Mouse (Mus musculus): ENCODE results near the gene Mettl7b. TPM values are rescaled to one million over a fixed set of nuclear protein-coding genes. Genes with fewer than 3 reads are reported as not detected.
A peak's percentile ranks its signal among the peaks of the same experiment; 100 is the strongest.

The Mettl7b gene
- polyA plus RNA-seq, 1 experiment from 2014 or later = not detected

DNA sequence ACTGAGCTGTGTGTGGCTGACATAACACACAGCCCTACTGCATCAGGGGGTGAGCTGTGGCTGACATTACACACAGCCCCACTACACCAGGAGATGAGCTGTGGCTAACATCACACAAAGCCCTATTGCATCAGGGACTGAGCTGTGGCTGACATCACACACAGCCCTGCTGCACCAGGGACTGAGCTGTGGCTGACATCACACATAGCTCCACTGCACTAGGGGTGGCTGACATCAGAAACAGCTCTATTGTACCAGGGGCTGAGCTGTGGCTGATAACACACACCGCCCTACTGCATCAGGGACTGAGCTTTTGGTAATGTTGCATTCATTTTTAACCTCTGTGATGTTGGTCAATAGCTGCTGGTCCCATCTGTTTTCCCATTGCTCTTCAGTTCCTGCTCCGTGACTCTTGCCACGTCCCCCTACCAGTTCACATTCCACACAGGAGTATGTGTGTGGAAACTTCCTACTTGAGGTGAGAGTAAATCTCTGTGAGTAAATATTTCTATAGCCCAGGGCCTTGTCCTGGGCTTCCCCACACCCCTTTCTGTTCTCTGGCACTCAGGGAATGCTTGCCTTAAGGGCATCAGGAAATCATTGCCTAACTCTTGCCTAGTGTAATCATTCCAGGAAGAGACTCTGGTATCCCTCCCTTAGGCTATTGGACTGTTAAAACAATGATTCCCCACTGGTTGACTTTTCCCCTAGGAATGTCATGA lies 20.0 kb upstream of the Mettl7b start:
- WGBS = 86% methylated on average over 3 of the region's 3 CpGs

DNA sequence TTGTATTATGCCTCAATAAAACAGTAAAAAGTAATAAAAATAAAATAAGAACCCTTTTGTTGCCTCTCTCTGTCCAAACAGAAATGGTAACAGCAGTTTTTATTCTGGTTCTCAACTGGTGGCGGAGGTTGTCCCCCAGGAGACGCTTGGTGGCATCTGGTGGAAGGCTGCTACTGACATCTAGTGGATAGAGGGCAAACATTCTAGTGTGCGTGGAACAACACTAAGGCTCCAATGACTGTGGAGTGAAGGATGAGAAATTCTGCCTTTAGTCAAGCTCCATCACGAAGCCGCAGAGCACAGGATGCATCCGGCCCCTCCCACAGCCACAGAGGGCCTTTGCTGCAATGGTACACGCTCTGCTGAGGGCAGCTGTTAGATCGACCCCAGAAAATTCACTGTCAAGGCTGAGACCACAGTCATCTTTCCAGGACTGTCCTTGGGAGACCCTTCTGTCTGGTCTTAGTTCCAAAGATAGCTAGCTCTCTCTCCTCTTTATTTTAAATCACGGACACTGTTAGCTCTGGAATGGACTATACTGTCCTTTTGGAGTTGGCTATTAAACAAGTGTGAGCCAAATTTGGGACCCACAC lies 16.8 kb upstream of the Mettl7b start:
- peak; percentile 87 for ATAC-seq
- Histone ChIP-seq H3K4me2 (ENCODE audit: low read length) (no peak overlapping the region), H3K9me3 (ENCODE audit: control insufficient read depth, low read length) (no peaks in the 10 kb centered on the region), H3K27ac (ENCODE audit: low read length) (no peak overlapping the region), H3K36me3 (ENCODE audit: control insufficient read depth, insufficient read depth) (no peaks in the 10 kb centered on the region), H3K4me3 (replicated peaks; ENCODE audit: low read length) (no peak overlapping the region), H3K9ac (replicated peaks; ENCODE audit: low read depth, low read length) (0 out of 2 replicates have a peak overlapping the region, but pooled peaks have one; percentile 22), H3K4me1 (replicated peaks; ENCODE audit: control insufficient read depth, insufficient read depth, low read length) (no peaks in the 10 kb centered on the region), H3K27me3 (replicated peaks; ENCODE audit: control insufficient read depth, insufficient read depth, low read length) (no peaks in the 10 kb centered on the region)
- 30% methylated on average over 9 of the region's 9 CpGs for WGBS

More for the DNA sequence above, 20.0 kb upstream of the Mettl7b start:
- no peaks in the 10 kb centered on the region for H3K4me1 ChIP-seq (replicated peaks; ENCODE audit: control insufficient read depth, insufficient read depth, low read length)
- H3K9ac ChIP-seq (replicated peaks; ENCODE audit: low read depth, low read length) = no peak overlapping the region
- no peaks in the 10 kb centered on the region for H3K27me3 ChIP-seq (replicated peaks; ENCODE audit: control insufficient read depth, insufficient read depth, low read length)
- no peak overlapping the region for H3K4me3 ChIP-seq (replicated peaks; ENCODE audit: low read length)
- no peak overlapping the region for H3K27ac ChIP-seq (ENCODE audit: low read length)
- H3K9me3 ChIP-seq (ENCODE audit: control insufficient read depth, low read length) = no peaks in the 10 kb centered on the region
- no peaks in the 10 kb centered on the region for H3K36me3 ChIP-seq (ENCODE audit: control insufficient read depth, insufficient read depth)
- ATAC-seq = no peak
- no peak overlapping the region for H3K4me2 ChIP-seq (ENCODE audit: low read length)

DNA sequence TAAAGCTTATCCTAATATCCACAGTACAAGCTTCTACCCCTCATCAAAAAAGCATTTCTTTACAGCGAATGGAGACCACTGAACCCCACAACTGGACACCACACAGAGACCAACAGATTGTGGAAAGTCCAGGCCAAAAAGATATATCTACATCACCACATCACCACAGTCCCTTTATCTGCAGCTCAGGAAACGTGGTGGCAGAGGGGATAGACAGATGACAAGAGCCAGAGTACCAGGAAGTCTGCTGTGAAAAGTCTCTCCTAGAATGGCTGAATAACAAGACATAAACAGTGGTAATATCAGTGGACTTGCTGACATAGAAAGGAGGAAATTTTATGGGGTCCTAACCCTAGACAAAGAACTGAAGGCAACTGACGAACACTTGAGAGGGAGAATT lies 15.6 kb upstream of the Mettl7b start:
- ATAC-seq = no peak
- no peaks in the 10 kb centered on the region for H3K4me1 ChIP-seq (replicated peaks; ENCODE audit: control insufficient read depth, insufficient read depth, low read length)
- H3K27ac ChIP-seq (ENCODE audit: low read length) = no peak overlapping the region
- no peak overlapping the region for H3K4me2 ChIP-seq (ENCODE audit: low read length)
- no peaks in the 10 kb centered on the region for H3K27me3 ChIP-seq (replicated peaks; ENCODE audit: control insufficient read depth, insufficient read depth, low read length)
- no peak overlapping the region for H3K4me3 ChIP-seq (replicated peaks; ENCODE audit: low read length)
- WGBS = 66% methylated on average over 3 of the region's 3 CpGs
- H3K36me3 ChIP-seq (ENCODE audit: control insufficient read depth, insufficient read depth) = no peaks in the 10 kb centered on the region
- no peak overlapping the region for H3K9ac ChIP-seq (replicated peaks; ENCODE audit: low read depth, low read length)
- H3K9me3 ChIP-seq (ENCODE audit: control insufficient read depth, low read length) = no peaks in the 10 kb centered on the region

DNA sequence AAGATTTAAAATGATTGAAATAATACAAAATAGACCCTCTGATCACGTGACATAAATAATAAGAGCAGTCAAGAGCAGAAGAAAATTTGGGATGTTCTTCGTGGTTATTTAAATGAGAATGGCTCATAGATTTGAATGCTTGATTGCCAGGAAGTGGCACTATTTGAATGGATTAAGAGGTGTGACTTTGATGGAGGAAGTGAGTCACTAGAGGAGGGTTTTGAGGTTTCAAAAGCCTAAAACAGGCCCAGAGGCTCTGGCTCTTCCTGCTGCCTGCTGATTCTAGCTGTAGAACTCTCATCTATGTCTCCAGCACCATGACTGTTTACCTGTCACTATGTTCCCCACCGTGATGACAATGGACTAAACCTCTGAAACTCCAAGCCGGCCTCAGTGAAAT lies 12.1 kb upstream of the Mettl7b start:
- no peaks in the 10 kb centered on the region for H3K36me3 ChIP-seq (ENCODE audit: control insufficient read depth, insufficient read depth)
- no peak for ATAC-seq
- H3K27me3 ChIP-seq (replicated peaks; ENCODE audit: control insufficient read depth, insufficient read depth, low read length) = no peaks in the 10 kb centered on the region
- H3K9me3 ChIP-seq (ENCODE audit: control insufficient read depth, low read length) = no peaks in the 10 kb centered on the region
- H3K4me3 ChIP-seq (replicated peaks; ENCODE audit: low read length) = no peak overlapping the region
- no peak overlapping the region for H3K9ac ChIP-seq (replicated peaks; ENCODE audit: low read depth, low read length)
- no peak overlapping the region for H3K27ac ChIP-seq (ENCODE audit: low read length)
- 72% methylated on average over 4 of the region's 4 CpGs for WGBS
- no peak overlapping the region for H3K4me2 ChIP-seq (ENCODE audit: low read length)
- H3K4me1 ChIP-seq (replicated peaks; ENCODE audit: control insufficient read depth, insufficient read depth, low read length) = no peaks in the 10 kb centered on the region

DNA sequence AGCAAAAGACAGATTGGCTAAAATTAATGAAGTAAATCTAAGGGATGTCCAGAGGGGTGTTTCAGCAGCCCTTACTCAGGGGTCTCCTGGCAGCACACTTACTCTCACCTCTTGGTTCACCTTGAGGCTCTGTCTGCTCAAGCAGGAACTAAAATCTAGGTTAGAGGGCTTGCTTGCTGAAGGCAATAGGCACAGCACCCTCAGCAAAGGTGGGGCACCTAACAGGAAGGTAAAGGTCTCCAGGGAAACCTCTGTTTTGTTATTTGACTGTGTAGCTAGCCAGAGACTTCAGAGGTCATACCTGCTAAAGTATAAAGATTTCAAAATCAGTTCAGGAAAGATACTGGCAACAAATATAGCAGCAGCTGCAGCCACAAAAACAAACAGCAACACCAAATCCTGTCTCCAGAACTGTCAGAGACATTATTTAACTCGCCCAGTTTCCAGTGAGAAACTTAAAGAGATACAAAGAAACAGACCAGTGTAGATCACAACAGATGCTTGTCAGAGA lies 10.0 kb upstream of the Mettl7b start:
- Histone ChIP-seq H3K4me2 (ENCODE audit: low read length) (no peak overlapping the region), H3K4me3 (replicated peaks; ENCODE audit: low read length) (no peak overlapping the region), H3K9me3 (ENCODE audit: control insufficient read depth, low read length) (no peaks in the 10 kb centered on the region), H3K36me3 (ENCODE audit: control insufficient read depth, insufficient read depth) (no peaks in the 10 kb centered on the region), H3K4me1 (replicated peaks; ENCODE audit: control insufficient read depth, insufficient read depth, low read length) (no peaks in the 10 kb centered on the region), H3K9ac (replicated peaks; ENCODE audit: low read depth, low read length) (no peak overlapping the region), H3K27me3 (replicated peaks; ENCODE audit: control insufficient read depth, insufficient read depth, low read length) (no peaks in the 10 kb centered on the region), H3K27ac (ENCODE audit: low read length) (no peak overlapping the region)
- ATAC-seq = no peak
- 38% methylated on average over 1 of the region's 1 CpGs for WGBS

DNA sequence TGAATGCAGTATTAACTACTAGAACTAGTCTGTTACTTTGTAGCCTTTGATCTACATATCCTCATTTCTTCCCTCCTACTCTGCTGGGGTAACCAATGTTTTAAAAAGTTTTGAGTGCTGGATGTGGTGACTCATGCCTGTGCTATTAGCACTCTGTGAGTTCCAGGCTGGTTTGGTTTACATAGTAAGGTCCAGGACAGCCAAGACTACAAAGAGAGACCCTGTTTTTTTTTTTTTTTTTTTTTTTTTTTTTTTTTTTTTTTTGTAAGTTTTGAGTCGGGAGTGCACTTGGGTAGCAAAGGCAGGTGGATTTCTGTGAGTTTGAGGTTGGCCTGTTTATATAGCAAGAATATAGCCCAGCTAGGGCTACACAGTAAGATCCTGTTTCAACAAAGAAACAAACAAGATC lies 7.6 kb upstream of the Mettl7b start:
- Histone ChIP-seq H3K9ac (replicated peaks; ENCODE audit: low read depth, low read length) (no peak overlapping the region), H3K36me3 (ENCODE audit: control insufficient read depth, insufficient read depth) (no peaks in the 10 kb centered on the region), H3K4me3 (replicated peaks; ENCODE audit: low read length) (no peak overlapping the region), H3K27ac (ENCODE audit: low read length) (no peak overlapping the region), H3K4me2 (ENCODE audit: low read length) (no peak overlapping the region), H3K27me3 (replicated peaks; ENCODE audit: control insufficient read depth, insufficient read depth, low read length) (no peaks in the 10 kb centered on the region), H3K4me1 (replicated peaks; ENCODE audit: control insufficient read depth, insufficient read depth, low read length) (no peaks in the 10 kb centered on the region), H3K9me3 (ENCODE audit: control insufficient read depth, low read length) (no peaks in the 10 kb centered on the region)
- WGBS = 72% methylated on average over 1 of the region's 1 CpGs
- ATAC-seq = no peak

DNA sequence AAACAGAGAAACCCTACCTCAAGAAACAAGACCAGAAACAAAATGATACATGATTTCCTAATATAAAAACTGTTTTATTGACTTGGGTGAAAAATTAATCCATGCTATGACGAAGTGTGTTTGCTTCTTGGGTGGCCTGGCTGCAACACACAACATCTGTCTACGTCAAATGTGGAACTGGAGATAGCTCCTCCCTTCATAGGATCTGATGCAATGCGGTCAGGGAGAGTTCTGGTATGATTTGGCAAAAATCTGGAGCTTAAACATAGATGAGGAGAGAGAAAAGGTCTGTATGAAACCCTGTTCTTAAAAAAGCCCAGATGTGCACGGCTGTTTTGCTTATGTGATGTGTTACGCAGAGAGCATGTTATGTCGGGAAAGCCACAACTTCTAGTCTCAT lies 5.1 kb upstream of the Mettl7b start:
- Histone ChIP-seq H3K27ac (ENCODE audit: low read length) (no peak overlapping the region), H3K27me3 (replicated peaks; ENCODE audit: control insufficient read depth, insufficient read depth, low read length) (no peaks in the 10 kb centered on the region), H3K4me3 (replicated peaks; ENCODE audit: low read length) (no peak overlapping the region), H3K4me1 (replicated peaks; ENCODE audit: control insufficient read depth, insufficient read depth, low read length) (no peaks in the 10 kb centered on the region), H3K9me3 (ENCODE audit: control insufficient read depth, low read length) (no peaks in the 10 kb centered on the region), H3K9ac (replicated peaks; ENCODE audit: low read depth, low read length) (no peak overlapping the region), H3K4me2 (ENCODE audit: low read length) (no peak overlapping the region), H3K36me3 (ENCODE audit: control insufficient read depth, insufficient read depth) (no peaks in the 10 kb centered on the region)
- no peak for ATAC-seq
- WGBS = 92% methylated on average over 6 of the region's 6 CpGs

DNA sequence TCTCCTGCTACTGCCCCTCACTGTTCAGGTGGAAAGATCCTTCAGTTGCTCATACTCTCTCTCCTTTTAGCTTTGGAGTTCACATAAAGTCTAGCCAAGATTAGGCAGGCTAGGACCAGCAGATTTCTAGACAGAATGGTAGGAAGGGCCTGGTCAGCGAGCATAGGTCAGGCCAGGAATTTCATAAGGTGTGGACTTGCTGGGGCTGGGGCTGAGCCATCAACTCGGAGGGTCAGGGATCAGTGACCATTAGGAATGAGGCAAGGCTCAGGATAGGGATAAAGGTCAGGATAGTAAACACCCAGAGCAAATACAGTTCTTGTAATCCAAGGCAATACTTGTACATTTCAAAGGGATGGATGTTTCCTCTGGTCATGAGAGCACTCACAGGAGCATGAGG lies 4.2 kb upstream of the Mettl7b start:
- no peak for ATAC-seq
- no peak overlapping the region for H3K4me2 ChIP-seq (ENCODE audit: low read length)
- no peaks in the 10 kb centered on the region for H3K9me3 ChIP-seq (ENCODE audit: control insufficient read depth, low read length)
- H3K9ac ChIP-seq (replicated peaks; ENCODE audit: low read depth, low read length) = no peak overlapping the region
- 82% methylated on average over 2 of the region's 2 CpGs for WGBS
- H3K4me3 ChIP-seq (replicated peaks; ENCODE audit: low read length) = no peak overlapping the region
- no peaks in the 10 kb centered on the region for H3K4me1 ChIP-seq (replicated peaks; ENCODE audit: control insufficient read depth, insufficient read depth, low read length)
- no peaks in the 10 kb centered on the region for H3K27me3 ChIP-seq (replicated peaks; ENCODE audit: control insufficient read depth, insufficient read depth, low read length)
- H3K36me3 ChIP-seq (ENCODE audit: control insufficient read depth, insufficient read depth) = no peaks in the 10 kb centered on the region
- H3K27ac ChIP-seq (ENCODE audit: low read length) = no peak overlapping the region

DNA sequence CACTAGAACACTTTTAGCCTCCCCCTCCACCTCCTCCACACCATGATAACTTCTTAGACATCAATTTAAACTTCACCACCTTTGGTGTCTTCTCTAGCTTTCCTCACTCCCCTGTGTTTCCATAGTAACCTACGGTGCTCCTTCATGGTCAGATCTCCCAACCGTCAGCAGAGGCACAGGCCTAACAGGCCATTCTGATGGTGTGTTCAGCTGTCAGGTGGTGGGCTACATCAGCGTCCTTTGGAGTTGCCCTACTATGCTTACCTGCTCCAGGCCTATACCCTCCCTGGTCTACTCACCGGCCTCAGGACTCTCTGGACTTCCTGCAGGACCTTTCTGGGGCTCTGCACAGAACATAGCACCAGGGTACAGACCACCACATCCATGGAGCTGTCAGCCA lies 646 bp downstream of the Mettl7b start:
- Histone ChIP-seq H3K27me3 (replicated peaks; ENCODE audit: control insufficient read depth, insufficient read depth, low read length) (no peaks in the 10 kb centered on the region), H3K4me3 (replicated peaks; ENCODE audit: low read length) (no peak overlapping the region), H3K9ac (replicated peaks; ENCODE audit: low read depth, low read length) (no peak overlapping the region), H3K9me3 (ENCODE audit: control insufficient read depth, low read length) (no peaks in the 10 kb centered on the region), H3K27ac (ENCODE audit: low read length) (no peak overlapping the region), H3K4me2 (ENCODE audit: low read length) (no peak overlapping the region), H3K4me1 (replicated peaks; ENCODE audit: control insufficient read depth, insufficient read depth, low read length) (no peaks in the 10 kb centered on the region), H3K36me3 (ENCODE audit: control insufficient read depth, insufficient read depth) (no peaks in the 10 kb centered on the region)
- WGBS = 79% methylated on average over 4 of the region's 4 CpGs
- ATAC-seq = no peak

Measured in forebrain, embryonic 16.5 days (tissue).